Mouse (Mus musculus): ENCODE measurements around the gene Tmem51. TPM values are rescaled to one million over a fixed set of nuclear protein-coding genes. Genes with fewer than 3 reads are reported as not detected.
A peak's percentile ranks its signal among the peaks of the same experiment; 100 is the strongest.

Tmem51 gene
- polyA plus RNA-seq, 1 experiment from 2014 or later: 79.0 TPM

- H3K4me1 ChIP-seq (replicated peaks; ENCODE audit: control insufficient read depth, insufficient read depth): peaks cover 7% of the 10 kb centered on the region
- H3K4me3 ChIP-seq (ENCODE audit: low read depth, low read length): no peak overlapping the region
- H3K9ac ChIP-seq (ENCODE audit: low read length): no peak overlapping the region
- H3K27ac ChIP-seq (replicated peaks): peak overlapping the region; percentile 61; the same call in 1 of the 2 replicates
- no peaks in the 10 kb centered on the region for H3K9me3 ChIP-seq (ENCODE audit: control insufficient read depth, low read length)
- H3K4me2 ChIP-seq (replicated peaks; ENCODE audit: low read depth): no peak overlapping the region
- no peaks in the 10 kb centered on the region for H3K36me3 ChIP-seq (ENCODE audit: control insufficient read depth, insufficient read depth, low read length)
- TF ChIP-seq CTCF (IDR thresholded peaks at IDR 0.05; ENCODE audit: low read depth): no peak
- TF ChIP-seq EP300 (optimal IDR thresholded peaks at IDR 0.05): no peak
- peak; percentile 44 for ATAC-seq (ENCODE audit: low FRiP score, low TSS enrichment)
- 65% methylated on average over 11 of the region's 11 CpGs for WGBS
- no peaks in the 10 kb centered on the region for H3K27me3 ChIP-seq (ENCODE audit: control insufficient read depth, insufficient read depth, low read length)
- DNase-seq (ENCODE audit: low spot score): no peak
Measured at GRCm38 (mm10) chr4:142075931-142076330, 8.2 kb downstream of the Tmem51 start.

GRCm38 (mm10) chr4:142074060-142074732, 9.9 kb downstream of the Tmem51 start:
- 59% methylated on average over 12 of the region's 13 CpGs for WGBS
- Histone ChIP-seq H3K27ac (replicated peaks) (peak overlapping the region; percentile 20; the same call in 1 of the 2 replicates), H3K36me3 (ENCODE audit: control insufficient read depth, insufficient read depth, low read length) (no peaks in the 10 kb centered on the region), H3K4me1 (replicated peaks; ENCODE audit: control insufficient read depth, insufficient read depth) (peaks cover 7% of the 10 kb centered on the region; the same call in 1 of the 2 replicates), H3K9ac (ENCODE audit: low read length) (no peak overlapping the region), H3K9me3 (ENCODE audit: control insufficient read depth, low read length) (no peaks in the 10 kb centered on the region), H3K4me3 (ENCODE audit: low read depth, low read length) (no peak overlapping the region), H3K27me3 (ENCODE audit: control insufficient read depth, insufficient read depth, low read length) (no peaks in the 10 kb centered on the region), H3K4me2 (replicated peaks; ENCODE audit: low read depth) (no peak overlapping the region)
- ATAC-seq (ENCODE audit: low FRiP score, low TSS enrichment) (no peak), DNase-seq (ENCODE audit: low spot score) (no peak)
- TF ChIP-seq EP300 (optimal IDR thresholded peaks at IDR 0.05) (no peak), CTCF (IDR thresholded peaks at IDR 0.05; ENCODE audit: low read depth) (no peak)

GRCm38 (mm10) chr4:142071243-142071991, 12.7 kb downstream of the Tmem51 start:
- Histone ChIP-seq H3K4me3 (ENCODE audit: low read depth, low read length) (no peak overlapping the region), H3K4me2 (replicated peaks; ENCODE audit: low read depth) (0 out of 2 replicates have a peak overlapping the region, but pooled peaks have one; percentile 25), H3K9ac (ENCODE audit: low read length) (no peak overlapping the region), H3K9me3 (ENCODE audit: control insufficient read depth, low read length) (no peaks in the 10 kb centered on the region), H3K27me3 (ENCODE audit: control insufficient read depth, insufficient read depth, low read length) (no peaks in the 10 kb centered on the region), H3K4me1 (replicated peaks; ENCODE audit: control insufficient read depth, insufficient read depth) (peaks cover 7% of the 10 kb centered on the region; the same call in 1 of the 2 replicates), H3K27ac (replicated peaks) (peak overlapping the region; percentile 89), H3K36me3 (ENCODE audit: control insufficient read depth, insufficient read depth, low read length) (no peaks in the 10 kb centered on the region)
- ATAC-seq (ENCODE audit: low FRiP score, low TSS enrichment): peak; percentile 47
- DNase-seq (ENCODE audit: low spot score): peak; percentile 69
- no peak for TF ChIP-seq CTCF (IDR thresholded peaks at IDR 0.05; ENCODE audit: low read depth)
- no peak for TF ChIP-seq EP300 (optimal IDR thresholded peaks at IDR 0.05)
- 24% methylated on average over 18 of the region's 18 CpGs for WGBS

- no peaks in the 10 kb centered on the region for H3K27me3 ChIP-seq (ENCODE audit: control insufficient read depth, insufficient read depth, low read length)
- peaks cover 11% of the 10 kb centered on the region for H3K4me1 ChIP-seq (replicated peaks; ENCODE audit: control insufficient read depth, insufficient read depth)
- WGBS: 18% methylated on average over 8 of the region's 8 CpGs
- H3K9ac ChIP-seq (ENCODE audit: low read length): no peak overlapping the region
- H3K4me2 ChIP-seq (replicated peaks; ENCODE audit: low read depth): 0 out of 2 replicates have a peak overlapping the region, but pooled peaks have one; percentile 11
- H3K36me3 ChIP-seq (ENCODE audit: control insufficient read depth, insufficient read depth, low read length): no peaks in the 10 kb centered on the region
- TF ChIP-seq CTCF (IDR thresholded peaks at IDR 0.05; ENCODE audit: low read depth): no peak
- DNase-seq (ENCODE audit: low spot score): peak; percentile 83
- peak; percentile 70 for ATAC-seq (ENCODE audit: low FRiP score, low TSS enrichment)
- no peaks in the 10 kb centered on the region for H3K9me3 ChIP-seq (ENCODE audit: control insufficient read depth, low read length)
- no peak overlapping the region for H3K4me3 ChIP-seq (ENCODE audit: low read depth, low read length)
- peak overlapping the region; percentile 89 for H3K27ac ChIP-seq (replicated peaks)
Measured at GRCm38 (mm10) chr4:142070840-142071239, 13.3 kb downstream of the Tmem51 start.

- H3K9me3 ChIP-seq (ENCODE audit: control insufficient read depth, low read length): no peaks in the 10 kb centered on the region
- ATAC-seq (ENCODE audit: low FRiP score, low TSS enrichment): no peak
- WGBS: 42% methylated on average over 18 of the region's 18 CpGs
- peak overlapping the region; percentile 50; the same call in 1 of the 2 replicates for H3K27ac ChIP-seq (replicated peaks)
- H3K4me2 ChIP-seq (replicated peaks; ENCODE audit: low read depth): no peak overlapping the region
- H3K4me3 ChIP-seq (ENCODE audit: low read depth, low read length): no peak overlapping the region
- no peaks in the 10 kb centered on the region for H3K27me3 ChIP-seq (ENCODE audit: control insufficient read depth, insufficient read depth, low read length)
- no peak for DNase-seq (ENCODE audit: low spot score)
- H3K9ac ChIP-seq (ENCODE audit: low read length): no peak overlapping the region
- no peak for TF ChIP-seq CTCF (IDR thresholded peaks at IDR 0.05; ENCODE audit: low read depth)
- TF ChIP-seq EP300 (optimal IDR thresholded peaks at IDR 0.05): no peak
- peaks cover 15% of the 10 kb centered on the region for H3K4me1 ChIP-seq (replicated peaks; ENCODE audit: control insufficient read depth, insufficient read depth)
- H3K36me3 ChIP-seq (ENCODE audit: control insufficient read depth, insufficient read depth, low read length): no peaks in the 10 kb centered on the region
Measured at GRCm38 (mm10) chr4:142068899-142069812, 14.9 kb downstream of the Tmem51 start.

All from stomach, postnatal 0 days (tissue).